Mouse (Mus musculus) ovary, postnatal 14 days (tissue): Measurements from ENCODE around the gene Ccdc89.

Experiments used
- DNase-seq: peaks from one replicate; pipeline ENCODE4 v3.0.0; 2022; ENCODE audit warnings: low spot score

The Ccdc89 gene

DNA sequence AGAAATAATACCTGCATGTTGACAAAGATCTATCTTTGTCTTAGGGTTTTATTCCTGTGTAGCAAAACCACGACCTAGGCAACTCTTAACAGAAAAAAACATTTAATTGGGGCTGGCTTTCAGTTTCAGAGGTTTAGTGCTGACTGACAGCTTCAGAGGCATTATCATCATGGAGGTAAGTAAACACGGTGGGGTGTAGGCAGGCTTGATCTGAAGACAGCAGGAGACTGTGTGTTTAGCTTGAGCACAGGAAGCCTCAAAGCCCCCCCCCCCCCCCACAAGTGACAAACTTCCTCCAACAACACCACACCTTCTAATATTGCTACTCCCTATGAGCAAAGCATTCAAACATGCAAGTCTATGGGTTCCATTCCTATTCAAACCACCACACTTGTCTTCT, 47.1 kb downstream of the Ccdc89 start:
- no peak for DNase-seq

DNA sequence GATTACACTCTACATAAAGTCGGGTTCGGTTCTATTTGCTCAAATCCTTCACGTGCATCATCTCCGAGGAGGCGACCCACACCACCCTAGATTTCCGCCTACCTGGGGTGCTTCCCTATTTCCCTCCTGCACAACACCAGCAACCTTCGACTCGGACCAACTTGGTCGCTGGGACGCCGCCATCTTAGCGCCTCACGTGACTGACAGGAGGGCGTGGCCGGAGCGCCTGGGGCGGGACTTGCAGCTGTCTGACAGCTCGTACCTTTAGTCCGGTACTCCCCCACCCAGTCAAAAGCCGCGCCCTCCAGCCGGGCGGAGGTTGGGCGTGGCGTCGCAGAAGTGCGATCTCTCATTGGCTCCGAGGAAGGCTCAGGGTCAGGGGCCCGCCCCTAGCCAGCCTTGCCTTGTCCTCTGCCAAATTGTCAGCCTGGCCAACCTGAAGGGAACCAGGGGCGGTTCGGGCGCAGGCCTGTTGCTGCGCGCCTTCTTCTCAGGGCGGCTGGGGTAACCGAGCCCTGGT, 49.5 kb downstream of the Ccdc89 start, which contains the start of gene Tmem126b:
Gene Tmem126b, minus strand, starts transcription at position 209 of the 520 bp plus-strand sequence.
- peak; percentile 97 for DNase-seq

GRCm38 (mm10) chr7:90476313-90477245, 50.2 kb downstream of the Ccdc89 start, which contains the start of gene Dlg2:
Dlg2 (plus strand) TSS chr7:90476672.
- no peak for DNase-seq
